Mouse (Mus musculus) cerebellum, adult 9-11 months (tissue): ENCODE measurements around the gene Atp2c2.

Experiments
- DNase-seq: peaks from one replicate; pipeline ENCODE4 v3.0.0; 2022

The Atp2c2 gene

DNA sequence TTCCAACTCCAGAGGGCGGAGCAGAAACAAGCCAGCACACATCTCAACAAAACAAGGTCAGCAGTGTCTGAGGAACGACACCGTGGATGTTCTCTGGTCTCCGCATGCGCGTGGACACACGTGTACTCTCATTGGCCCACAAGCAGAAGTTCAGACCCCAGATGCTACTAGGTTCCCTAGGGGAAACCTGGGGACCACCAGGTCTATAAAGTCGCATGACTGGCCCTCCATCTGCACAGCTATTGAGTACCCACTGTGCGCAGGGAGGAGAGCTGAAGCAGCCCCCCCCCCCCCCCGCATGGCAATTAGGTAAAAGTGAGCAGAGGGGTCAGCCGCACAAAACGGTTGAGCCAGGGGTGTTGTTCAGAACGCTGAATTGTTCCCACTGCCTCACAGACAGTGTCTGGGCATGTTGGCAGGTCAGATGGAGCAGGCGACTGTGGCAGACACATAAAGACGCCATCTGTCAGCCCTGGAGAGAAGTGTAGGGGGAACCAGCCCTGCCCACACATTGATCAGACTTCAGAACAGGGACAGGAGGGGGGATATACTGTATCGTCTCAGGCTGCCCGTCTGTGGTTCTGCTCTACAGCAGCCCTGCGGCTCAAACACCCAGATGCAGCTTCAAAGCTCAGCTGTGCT, 86.1 kb downstream of the Atp2c2 start:
- peak; percentile 53 for DNase-seq

- DNase-seq, result no peak
Measured at GRCm38 (mm10) chr8:119786871-119787270, 87.1 kb downstream of the Atp2c2 start.

GRCm38 (mm10) chr8:119787341-119787740, 87.5 kb downstream of the Atp2c2 start:
- no peak for DNase-seq

GRCm38 (mm10) chr8:119788607-119789381, 89.0 kb downstream of the Atp2c2 start:
- peak; percentile 65 for DNase-seq

- no peak for DNase-seq
Measured at GRCm38 (mm10) chr8:119789581-119789980, 89.8 kb downstream of the Atp2c2 start.

DNA sequence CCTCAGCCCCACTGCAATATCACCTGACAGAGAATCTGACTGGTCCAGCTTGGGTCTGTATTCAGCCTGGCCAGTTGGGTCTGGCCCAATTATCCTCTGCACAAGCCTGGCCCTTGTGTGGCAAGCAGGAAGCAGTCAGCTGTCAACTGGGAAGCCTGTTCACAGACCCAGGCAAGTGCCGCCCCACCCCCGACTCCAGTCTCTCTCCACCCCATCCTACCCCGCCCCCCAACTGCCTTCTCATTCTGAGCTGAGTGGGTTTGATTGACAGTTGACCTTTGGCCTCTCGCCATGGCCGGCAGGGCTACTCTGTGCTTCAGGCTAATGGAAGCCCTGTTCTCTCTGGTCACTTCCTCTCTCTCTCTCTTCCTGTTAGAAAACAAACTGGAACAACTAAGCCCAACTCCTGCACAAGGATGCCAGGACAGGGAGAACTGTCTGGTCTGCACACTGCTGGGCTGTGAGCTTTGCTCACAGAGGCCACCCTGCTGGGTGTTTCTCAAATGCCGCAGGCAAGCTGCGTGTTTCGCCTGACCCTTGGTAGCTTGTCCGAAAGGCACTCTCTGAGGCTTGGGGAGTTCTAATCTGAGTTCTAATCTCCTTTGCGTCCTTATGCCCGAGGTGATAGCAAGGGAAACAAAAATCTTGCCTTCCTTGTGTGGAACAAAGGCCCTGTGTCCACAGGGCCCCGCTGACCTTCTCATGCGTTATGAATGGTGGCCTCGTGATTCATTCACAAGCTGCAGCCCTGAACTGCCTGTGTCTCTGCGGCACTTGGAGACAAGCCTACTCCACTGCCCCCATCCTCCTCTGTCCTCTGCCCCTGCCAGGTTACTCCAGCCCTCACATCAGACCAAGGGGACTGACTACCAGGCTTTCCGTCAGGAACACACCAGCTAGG, 92.2 kb downstream of the Atp2c2 start:
- DNase-seq, result no peak

DNA sequence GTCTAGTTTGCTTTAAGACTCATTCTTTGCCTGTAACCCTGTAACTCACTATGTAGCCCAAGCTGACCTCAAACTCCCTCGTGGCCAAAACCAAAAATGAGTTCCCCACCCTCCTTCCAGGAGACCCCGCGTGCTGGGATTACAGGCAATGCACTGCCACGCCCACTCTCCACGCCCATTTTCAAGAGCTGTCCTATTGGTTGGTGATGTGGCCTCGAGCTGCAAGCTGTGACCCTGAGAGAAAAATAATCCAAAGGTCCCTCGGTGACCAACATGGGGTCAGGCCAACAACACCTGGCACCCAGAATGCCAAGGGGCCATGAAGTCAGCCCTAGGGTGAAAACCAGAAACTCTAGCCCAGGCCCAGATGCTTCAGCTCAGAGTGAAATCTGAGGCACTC, 94.9 kb downstream of the Atp2c2 start:
- DNase-seq, result no peak

GRCm38 (mm10) chr8:119795651-119796050, 95.8 kb downstream of the Atp2c2 start:
- no peak for DNase-seq

DNA sequence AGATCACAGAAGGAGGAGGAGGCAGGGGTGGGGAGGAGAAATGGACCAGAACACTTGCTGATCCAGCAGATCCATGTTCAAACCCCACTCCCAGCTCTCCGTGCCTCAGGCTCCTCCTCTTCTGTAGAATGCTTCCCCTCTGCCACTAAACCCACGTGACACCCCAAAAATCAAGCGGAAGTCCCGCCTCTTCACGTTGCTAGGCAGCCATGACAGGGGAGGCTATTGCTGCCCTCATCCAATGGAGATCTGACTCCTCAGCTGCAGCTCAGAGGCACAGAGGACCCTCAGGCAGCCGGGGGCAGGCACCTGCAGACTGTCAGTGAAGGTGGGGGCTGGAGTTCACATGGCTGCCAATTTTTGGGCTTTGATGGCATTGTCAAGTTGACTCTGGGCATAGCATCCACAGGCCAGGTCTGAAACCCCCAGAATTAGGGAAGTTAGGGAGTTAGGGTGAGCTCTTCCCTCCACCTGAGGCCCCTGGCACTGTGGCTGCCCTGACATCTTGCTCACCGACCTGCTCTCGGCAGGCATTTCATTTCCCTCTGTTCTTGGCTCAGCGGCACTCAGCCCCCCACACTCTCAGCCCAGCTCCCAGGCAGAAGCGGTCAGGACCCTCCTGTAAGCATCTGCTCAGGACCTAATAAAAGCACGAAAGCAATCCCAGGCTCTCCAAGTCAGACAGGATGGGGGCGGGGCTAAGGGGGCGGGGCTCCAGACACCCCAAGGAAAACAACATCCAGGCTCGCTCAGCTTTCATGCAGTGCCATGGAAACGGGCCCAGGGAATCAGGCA, 98.6 kb downstream of the Atp2c2 start:
- peak; percentile 47 for DNase-seq

- DNase-seq, result no peak
Measured at GRCm38 (mm10) chr8:119798965-119799264, 99.1 kb downstream of the Atp2c2 start.

DNA sequence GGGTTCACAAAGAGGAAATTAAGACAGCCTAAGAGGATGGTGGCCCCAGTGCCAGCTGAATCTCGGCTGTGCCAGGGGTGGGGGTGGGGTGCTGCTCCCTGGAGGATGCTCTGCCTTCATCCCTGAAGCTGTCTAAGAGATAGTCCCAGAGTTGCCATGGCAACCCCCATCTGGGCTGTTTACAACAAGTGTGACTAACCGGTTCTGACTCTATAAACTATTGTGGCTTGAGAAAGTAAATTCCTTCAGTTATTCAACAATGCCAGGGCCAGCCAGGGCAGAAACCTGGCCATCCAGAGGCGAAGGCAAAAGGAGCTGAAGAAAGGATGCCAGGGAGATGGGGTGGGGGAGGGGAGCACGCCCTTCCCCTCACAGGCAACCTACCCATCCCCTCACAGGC, 101.4 kb downstream of the Atp2c2 start:
- DNase-seq, result no peak

GRCm38 (mm10) chr8:119802592-119802991, 102.8 kb downstream of the Atp2c2 start:
- no peak for DNase-seq

GRCm38 (mm10) chr8:119805275-119805674, 105.5 kb downstream of the Atp2c2 start:
- DNase-seq, result no peak

GRCm38 (mm10) chr8:119806422-119807263, 106.8 kb downstream of the Atp2c2 start:
- DNase-seq, result peak; percentile 80
